Mouse (Mus musculus): ENCODE results near the gene Ctdsp2. TPM values are rescaled to one million over a fixed set of nuclear protein-coding genes. Genes with fewer than 3 reads are reported as not detected.

Ctdsp2 gene
- polyA plus RNA-seq, 1 experiment from 2014 or later = 22.9 TPM

GRCm38 (mm10) chr10:126993621-126994020 lies 15.1 kb downstream of the Ctdsp2 start:
- ATAC-seq (ENCODE audit: low FRiP score) (no peak), DNase-seq (ENCODE audit: low spot score) (no peak)
- H3K4me2 ChIP-seq (replicated peaks) = no peak overlapping the region
- no peaks in the 10 kb centered on the region for H3K9me3 ChIP-seq (ENCODE audit: control insufficient read depth, low read length)
- H3K4me1 ChIP-seq (replicated peaks; ENCODE audit: control insufficient read depth, insufficient read depth, low read length) = 0 out of 2 replicates have a peak, but pooled peaks cover 1% of the 10 kb centered on the region
- WGBS = 87% methylated on average over 3 of the region's 3 CpGs
- peaks cover 61% of the 10 kb centered on the region for H3K36me3 ChIP-seq (replicated peaks; ENCODE audit: control insufficient read depth, insufficient read depth)
- no peaks in the 10 kb centered on the region for H3K27me3 ChIP-seq (ENCODE audit: control insufficient read depth, insufficient read depth, low read length)
- H3K4me3 ChIP-seq (replicated peaks; ENCODE audit: low read length) = no peak overlapping the region
- no peak overlapping the region for H3K9ac ChIP-seq
- H3K27ac ChIP-seq = no peak overlapping the region

GRCm38 (mm10) chr10:126997340-126998113 lies 19.0 kb downstream of the Ctdsp2 start:
- Histone ChIP-seq H3K9me3 (ENCODE audit: control insufficient read depth, low read length) (no peaks in the 10 kb centered on the region), H3K4me2 (replicated peaks) (no peak overlapping the region), H3K27me3 (ENCODE audit: control insufficient read depth, insufficient read depth, low read length) (no peaks in the 10 kb centered on the region), H3K4me3 (replicated peaks; ENCODE audit: low read length) (no peak overlapping the region), H3K9ac (no peak overlapping the region), H3K36me3 (replicated peaks; ENCODE audit: control insufficient read depth, insufficient read depth) (peaks cover 69% of the 10 kb centered on the region), H3K27ac (no peak overlapping the region), H3K4me1 (replicated peaks; ENCODE audit: control insufficient read depth, insufficient read depth, low read length) (no peaks in the 10 kb centered on the region)
- WGBS = 86% methylated on average over 13 of the region's 13 CpGs
- ATAC-seq (ENCODE audit: low FRiP score) = no peak
- no peak for DNase-seq (ENCODE audit: low spot score)

GRCm38 (mm10) chr10:127000529-127000928 lies 22.0 kb downstream of the Ctdsp2 start, which contains the start of gene Avil:
TSS of gene Avil (plus strand) at chr10:127000709.
- no peaks in the 10 kb centered on the region for H3K9me3 ChIP-seq (ENCODE audit: control insufficient read depth, low read length)
- H3K4me3 ChIP-seq (replicated peaks; ENCODE audit: low read length) = no peak within 1 kb of the TSS
- DNase-seq (ENCODE audit: low spot score) (no peak), ATAC-seq (ENCODE audit: low FRiP score) (no peak)
- no peak within 1 kb of the TSS for H3K4me2 ChIP-seq (replicated peaks)
- H3K27ac ChIP-seq = no peak within 1 kb of the TSS
- 90% methylated on average over 5 of the region's 5 CpGs for WGBS
- H3K27me3 ChIP-seq (ENCODE audit: control insufficient read depth, insufficient read depth, low read length) = no peaks in the 10 kb centered on the region
- no peaks in the 10 kb centered on the region for H3K4me1 ChIP-seq (replicated peaks; ENCODE audit: control insufficient read depth, insufficient read depth, low read length)
- H3K9ac ChIP-seq = no peak within 1 kb of the TSS
- peaks cover 39% of the 10 kb centered on the region for H3K36me3 ChIP-seq (replicated peaks; ENCODE audit: control insufficient read depth, insufficient read depth)

- Histone ChIP-seq H3K4me2 (replicated peaks) (no peak overlapping the region), H3K4me3 (replicated peaks; ENCODE audit: low read length) (no peak overlapping the region), H3K27ac (no peak overlapping the region), H3K4me1 (replicated peaks; ENCODE audit: control insufficient read depth, insufficient read depth, low read length) (no peaks in the 10 kb centered on the region), H3K9me3 (ENCODE audit: control insufficient read depth, low read length) (no peaks in the 10 kb centered on the region), H3K9ac (no peak overlapping the region), H3K36me3 (replicated peaks; ENCODE audit: control insufficient read depth, insufficient read depth) (peaks cover 33% of the 10 kb centered on the region), H3K27me3 (ENCODE audit: control insufficient read depth, insufficient read depth, low read length) (no peaks in the 10 kb centered on the region)
- WGBS = 92% methylated on average over 9 of the region's 9 CpGs
- DNase-seq (ENCODE audit: low spot score) = no peak
- ATAC-seq (ENCODE audit: low FRiP score) = no peak
These were observed 22.8 kb downstream of the Ctdsp2 start for GRCm38 (mm10) chr10:127001297-127001696.

GRCm38 (mm10) chr10:127002056-127002455 lies 23.5 kb downstream of the Ctdsp2 start:
- H3K9ac ChIP-seq = no peak overlapping the region
- no peak overlapping the region for H3K4me3 ChIP-seq (replicated peaks; ENCODE audit: low read length)
- 57% methylated on average over 1 of the region's 1 CpGs for WGBS
- no peak for ATAC-seq (ENCODE audit: low FRiP score)
- peaks cover 32% of the 10 kb centered on the region for H3K36me3 ChIP-seq (replicated peaks; ENCODE audit: control insufficient read depth, insufficient read depth)
- no peak overlapping the region for H3K27ac ChIP-seq
- no peak for DNase-seq (ENCODE audit: low spot score)
- no peaks in the 10 kb centered on the region for H3K4me1 ChIP-seq (replicated peaks; ENCODE audit: control insufficient read depth, insufficient read depth, low read length)
- H3K27me3 ChIP-seq (ENCODE audit: control insufficient read depth, insufficient read depth, low read length) = no peaks in the 10 kb centered on the region
- H3K9me3 ChIP-seq (ENCODE audit: control insufficient read depth, low read length) = no peaks in the 10 kb centered on the region
- no peak overlapping the region for H3K4me2 ChIP-seq (replicated peaks)

GRCm38 (mm10) chr10:127002765-127003164 lies 24.2 kb downstream of the Ctdsp2 start:
- peaks cover 25% of the 10 kb centered on the region for H3K36me3 ChIP-seq (replicated peaks; ENCODE audit: control insufficient read depth, insufficient read depth)
- no peak overlapping the region for H3K9ac ChIP-seq
- no peak overlapping the region for H3K4me2 ChIP-seq (replicated peaks)
- no peaks in the 10 kb centered on the region for H3K27me3 ChIP-seq (ENCODE audit: control insufficient read depth, insufficient read depth, low read length)
- H3K9me3 ChIP-seq (ENCODE audit: control insufficient read depth, low read length) = no peaks in the 10 kb centered on the region
- no peak overlapping the region for H3K27ac ChIP-seq
- WGBS = 91% methylated on average over 5 of the region's 5 CpGs
- no peaks in the 10 kb centered on the region for H3K4me1 ChIP-seq (replicated peaks; ENCODE audit: control insufficient read depth, insufficient read depth, low read length)
- DNase-seq (ENCODE audit: low spot score) (no peak), ATAC-seq (ENCODE audit: low FRiP score) (no peak)
- no peak overlapping the region for H3K4me3 ChIP-seq (replicated peaks; ENCODE audit: low read length)

GRCm38 (mm10) chr10:127003334-127003733 lies 24.8 kb downstream of the Ctdsp2 start:
- no peak for DNase-seq (ENCODE audit: low spot score)
- Histone ChIP-seq H3K9me3 (ENCODE audit: control insufficient read depth, low read length) (no peaks in the 10 kb centered on the region), H3K36me3 (replicated peaks; ENCODE audit: control insufficient read depth, insufficient read depth) (peaks cover 20% of the 10 kb centered on the region), H3K9ac (no peak overlapping the region), H3K27ac (no peak overlapping the region), H3K4me2 (replicated peaks) (no peak overlapping the region), H3K4me3 (replicated peaks; ENCODE audit: low read length) (no peak overlapping the region), H3K27me3 (ENCODE audit: control insufficient read depth, insufficient read depth, low read length) (no peaks in the 10 kb centered on the region), H3K4me1 (replicated peaks; ENCODE audit: control insufficient read depth, insufficient read depth, low read length) (no peaks in the 10 kb centered on the region)
- WGBS = 88% methylated on average over 8 of the region's 8 CpGs
- no peak for ATAC-seq (ENCODE audit: low FRiP score)

GRCm38 (mm10) chr10:127003806-127004205 lies 25.3 kb downstream of the Ctdsp2 start:
- Histone ChIP-seq H3K4me3 (replicated peaks; ENCODE audit: low read length) (no peak overlapping the region), H3K36me3 (replicated peaks; ENCODE audit: control insufficient read depth, insufficient read depth) (peaks cover 15% of the 10 kb centered on the region; the same call in 1 of the 2 replicates), H3K27ac (no peak overlapping the region), H3K9me3 (ENCODE audit: control insufficient read depth, low read length) (no peaks in the 10 kb centered on the region), H3K4me2 (replicated peaks) (no peak overlapping the region), H3K4me1 (replicated peaks; ENCODE audit: control insufficient read depth, insufficient read depth, low read length) (no peaks in the 10 kb centered on the region), H3K9ac (no peak overlapping the region), H3K27me3 (ENCODE audit: control insufficient read depth, insufficient read depth, low read length) (no peaks in the 10 kb centered on the region)
- no peak for ATAC-seq (ENCODE audit: low FRiP score)
- no peak for DNase-seq (ENCODE audit: low spot score)
- 69% methylated on average over 7 of the region's 7 CpGs for WGBS

- Histone ChIP-seq H3K27me3 (ENCODE audit: control insufficient read depth, insufficient read depth, low read length) (no peaks in the 10 kb centered on the region), H3K9ac (no peak overlapping the region), H3K27ac (no peak overlapping the region), H3K4me2 (replicated peaks) (no peak overlapping the region), H3K36me3 (replicated peaks; ENCODE audit: control insufficient read depth, insufficient read depth) (no peaks in the 10 kb centered on the region), H3K4me1 (replicated peaks; ENCODE audit: control insufficient read depth, insufficient read depth, low read length) (no peaks in the 10 kb centered on the region), H3K4me3 (replicated peaks; ENCODE audit: low read length) (no peak overlapping the region), H3K9me3 (ENCODE audit: control insufficient read depth, low read length) (no peaks in the 10 kb centered on the region)
- ATAC-seq (ENCODE audit: low FRiP score) (no peak), DNase-seq (ENCODE audit: low spot score) (no peak)
- WGBS = 64% methylated on average over 5 of the region's 5 CpGs
These were observed 38.0 kb downstream of the Ctdsp2 start for GRCm38 (mm10) chr10:127016488-127016887.

All from hindbrain, embryonic 14.5 days (tissue).